In the genomic region with DNA sequence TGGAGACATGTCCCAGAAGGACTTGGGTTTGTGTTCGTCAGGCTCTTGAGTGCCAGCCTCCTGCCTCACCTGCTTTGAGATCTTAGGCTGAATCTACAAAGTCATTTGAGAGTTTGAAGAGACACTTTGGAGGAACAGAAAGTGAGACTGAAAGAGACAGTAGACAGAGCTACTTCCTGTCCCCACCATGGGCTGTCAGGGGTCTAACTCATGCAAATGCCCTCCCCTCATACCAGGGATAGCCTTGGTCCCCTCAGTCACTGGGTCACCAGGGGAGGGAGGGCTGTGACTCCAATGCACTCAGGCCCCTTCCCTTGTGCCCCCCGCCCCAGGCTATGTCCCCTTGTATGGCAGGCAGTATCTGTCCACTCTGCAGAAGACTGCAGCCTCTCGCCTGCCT, we compare ENCODE assay signal across 13 mouse cellular contexts. TPM values are rescaled to one million over a fixed set of nuclear protein-coding genes. Genes with fewer than 3 reads are reported as not detected.
DNase-seq lines count a peak whose midpoint lies in the region; ATAC-seq and TF ChIP-seq lines count a peak whose summit lies in the region.
"Had no signal": no experiment of that assay in that cellular context is flagged by ENCODE, and none has a peak within 500 bp of the region (broad histone marks: within the 10 kb centered on the region; RNA-seq: fewer than 3 reads in every experiment).

No protein-coding gene starts in this region.

- H3K36me3 ChIP-seq in liver, adult 2 months (ENCODE audit: control insufficient read depth, insufficient read depth, low read length) = no peaks in the 10 kb centered on the region

- no peak for DNase-seq in gastrocnemius, adult 2 months
- DNase-seq in gastrocnemius, postnatal 36 days = no peak
- no peak for DNase-seq in liver, adult 2 months (ENCODE audit: extremely low read depth, low read depth, low spot score)
- no peak for DNase-seq in liver
- DNase-seq in embryo, embryonic 9.5 days (ENCODE audit: extremely low spot score) = no peak
- DNase-seq in adrenal gland, adult 2 months = no peak
- DNase-seq: cerebellum, adult 11 months; gastrocnemius, postnatal 14 days had no signal

- no peak overlapping the region for H3K4me3 ChIP-seq in gastrocnemius, adult 2 months
- no peak overlapping the region for H3K4me3 ChIP-seq in liver, adult 2 months (ENCODE audit: insufficient read depth, low read depth, low read length)
- no peak overlapping the region for H3K4me3 ChIP-seq in bone marrow macrophage, adult 2 months (ENCODE audit: insufficient read depth, low read length)
- H3K4me3 ChIP-seq: erythroblast, embryonic 14.5 days; myocyte had no signal

- H3K79me2 ChIP-seq in liver, adult 2 months (ENCODE audit: control insufficient read depth, insufficient read depth, low read length) = no peaks in the 10 kb centered on the region

- peak; percentile 36; the same call in 1 of the 2 replicates for ATAC-seq in neutrophil, adult 5-6 weeks (ENCODE audit: extremely low read depth, insufficient number of reproducible peaks, low FRiP score, poor library complexity, severe bottlenecking)

- WGBS in liver, adult 2 months = 82% methylated on average over 3 of the region's 3 CpGs

- intact Hi-C loops in gastrocnemius, adult 2 months (cut with DNase I) = no loop called here
- intact Hi-C loops in gastrocnemius, postnatal 36 days (cut with DNase I) = no loop called here

- no peak overlapping the region for H3K9ac ChIP-seq in liver, adult 2 months (ENCODE audit: low read depth, low read length)

- TF ChIP-seq POLR2A in liver, adult 2 months (IDR thresholded peaks at IDR 0.05; ENCODE audit: extremely low read depth, insufficient read depth, low read length) = no peak
- no peak for TF ChIP-seq POLR2A in bone marrow macrophage, adult 2 months (IDR thresholded peaks at IDR 0.05; ENCODE audit: borderline replicate concordance, low read depth, low read length)

- H3K27ac ChIP-seq in gastrocnemius, adult 2 months = peak overlapping the region; percentile 12
- peak overlapping the region; percentile 55 for H3K27ac ChIP-seq in liver, adult 2 months (replicated peaks; ENCODE audit: insufficient read depth, low read depth, low read length)
- H3K27ac ChIP-seq in bone marrow macrophage, adult 2 months (ENCODE audit: insufficient read depth, low read depth, low read length) = peak overlapping the region; percentile 88

- no peak for TF ChIP-seq CTCF in gastrocnemius, adult 2 months (IDR thresholded peaks at IDR 0.05)
- no peak for TF ChIP-seq CTCF in liver, adult 2 months (IDR thresholded peaks at IDR 0.05; ENCODE audit: low read depth, low read length)
- TF ChIP-seq CTCF in bone marrow macrophage, adult 2 months (IDR thresholded peaks at IDR 0.05; ENCODE audit: low read depth, low read length) = no peak

- no peaks in the 10 kb centered on the region for H3K27me3 ChIP-seq in liver, adult 2 months (ENCODE audit: control insufficient read depth, insufficient read depth, low read length)

- H3K4me1 ChIP-seq in liver, adult 2 months (ENCODE audit: control insufficient read depth, insufficient read depth, low read length) = no peaks in the 10 kb centered on the region
- H3K4me1 ChIP-seq in bone marrow macrophage, adult 2 months (ENCODE audit: control insufficient read depth, insufficient read depth, low read length) = peaks cover 41% of the 10 kb centered on the region

RNA-seq across cellular contexts. Expression of gene Aif1, which starts 2.5 kb away (rescaled TPM):
- under 1 TPM in 1 of 2 experiments, not detected in 1; 0.75 TPM for total RNA-seq in gastrocnemius, adult 2 months (2021)
- under 1 TPM in 1 of 2 experiments, not detected in 1; 0.47 TPM for total RNA-seq in gastrocnemius, postnatal 36 days (2021)
- 8.6 and 13.3 TPM in 2 replicates for total RNA-seq in liver, adult 2 months (2014; rRNA removed)
- 1.6 and 2.5 TPM in 2 replicates for polyA plus RNA-seq in liver, adult 2 months (2012; rRNA removed)
- polyA plus RNA-seq in bone marrow macrophage, adult 2 months (2012; ENCODE audit: insufficient read depth, insufficient read length, missing spikeins) = 420 and 469 TPM in 2 replicates
- 5.3 and 8.0 TPM in 2 replicates for total RNA-seq in neutrophil, adult 5-6 weeks (2017)
- 1 to 10 TPM; 3.4 to 6.4 TPM for total RNA-seq in adrenal gland, adult 2 months (2021)
- polyA plus RNA-seq in adrenal gland, adult 2 months (2012; rRNA removed) = 0.30 and 0.46 TPM in 2 replicates
- polyA plus RNA-seq: erythroblast, embryonic 14.5 days; myocyte had no signal

RNA-seq across cellular contexts. Expression of gene Prrc2a, which starts 8.6 kb away (rescaled TPM):
- 100 to 1,000 TPM in 1 of 2 experiments, 10 to 100 TPM in 1; 98.7 to 120 TPM for total RNA-seq in gastrocnemius, adult 2 months (2021)
- 10 to 100 TPM; 88.4 to 93.0 TPM for total RNA-seq in gastrocnemius, postnatal 36 days (2021)
- 12.4 and 23.2 TPM in 2 replicates for total RNA-seq in liver, adult 2 months (2014; rRNA removed)
- 103 and 144 TPM in 2 replicates for polyA plus RNA-seq in liver, adult 2 months (2012; rRNA removed)
- polyA plus RNA-seq in bone marrow macrophage, adult 2 months (2012; ENCODE audit: insufficient read depth, insufficient read length, missing spikeins) = 136 and 162 TPM in 2 replicates
- total RNA-seq in neutrophil, adult 5-6 weeks (2017) = 73.3 and 76.1 TPM in 2 replicates
- 100 to 1,000 TPM; 205 to 258 TPM for total RNA-seq in adrenal gland, adult 2 months (2021)
- polyA plus RNA-seq in adrenal gland, adult 2 months (2012; rRNA removed) = 598 and 625 TPM in 2 replicates

RNA-seq across cellular contexts. Expression of gene Lst1, which starts 14.9 kb away (rescaled TPM):
- 1 to 10 TPM in 1 of 2 experiments, under 1 TPM in 1; 0.67 to 1.2 TPM for total RNA-seq in gastrocnemius, adult 2 months (2021)
- 1 to 10 TPM in 1 of 2 experiments, under 1 TPM in 1; 0.74 to 1.5 TPM for total RNA-seq in gastrocnemius, postnatal 36 days (2021)
- 10.2 and 13.0 TPM in 2 replicates for total RNA-seq in liver, adult 2 months (2014; rRNA removed)
- 5.9 and 11.8 TPM in 2 replicates for polyA plus RNA-seq in liver, adult 2 months (2012; rRNA removed)
- polyA plus RNA-seq in bone marrow macrophage, adult 2 months (2012; ENCODE audit: insufficient read depth, insufficient read length, missing spikeins) = 811 and 856 TPM in 2 replicates
- 534 and 685 TPM in 2 replicates for total RNA-seq in neutrophil, adult 5-6 weeks (2017)
- total RNA-seq in adrenal gland, adult 2 months (2021) = 1 to 10 TPM; 5.0 to 7.6 TPM
- 3.6 and 4.6 TPM in 2 replicates for polyA plus RNA-seq in adrenal gland, adult 2 months (2012; rRNA removed)
- polyA plus RNA-seq: erythroblast, embryonic 14.5 days had no signal

RNA-seq across cellular contexts. Expression of gene Ltb, which starts 20.9 kb away (rescaled TPM):
- not detected for total RNA-seq in gastrocnemius, adult 2 months (2021)
- under 1 TPM in 1 of 2 experiments, not detected in 1; 0.46 TPM for total RNA-seq in gastrocnemius, postnatal 36 days (2021)
- 1.8 and 3.0 TPM in 2 replicates for total RNA-seq in liver, adult 2 months (2014; rRNA removed)
- polyA plus RNA-seq in liver, adult 2 months (2012; rRNA removed) = 2.6 and 4.7 TPM in 2 replicates
- polyA plus RNA-seq in bone marrow macrophage, adult 2 months (2012; ENCODE audit: insufficient read depth, insufficient read length, missing spikeins) = not detected in 2 replicates
- 212 and 285 TPM in 2 replicates for total RNA-seq in neutrophil, adult 5-6 weeks (2017)
- 1 to 10 TPM; 1.8 to 7.7 TPM for total RNA-seq in adrenal gland, adult 2 months (2021)
- 5.8 and 8.5 TPM in 2 replicates for polyA plus RNA-seq in adrenal gland, adult 2 months (2012; rRNA removed)

RNA-seq across cellular contexts. Expression of gene Tnf, which starts 28.5 kb away (rescaled TPM):
- not detected for total RNA-seq in gastrocnemius, adult 2 months (2021)
- total RNA-seq in gastrocnemius, postnatal 36 days (2021) = under 1 TPM in 1 of 2 experiments, not detected in 1; 0.46 TPM
- 0.13 TPM in 1 of 2 replicates, not detected in the other for total RNA-seq in liver, adult 2 months (2014; rRNA removed)
- polyA plus RNA-seq in liver, adult 2 months (2012; rRNA removed) = 0.15 and 0.29 TPM in 2 replicates
- 11.9 and 12.8 TPM in 2 replicates for polyA plus RNA-seq in bone marrow macrophage, adult 2 months (2012; ENCODE audit: insufficient read depth, insufficient read length, missing spikeins)
- 16.4 and 18.2 TPM in 2 replicates for total RNA-seq in neutrophil, adult 5-6 weeks (2017)
- under 1 TPM; 0.35 to 0.52 TPM for total RNA-seq in adrenal gland, adult 2 months (2021)
- 0.62 and 1.0 TPM in 2 replicates for polyA plus RNA-seq in adrenal gland, adult 2 months (2012; rRNA removed)
- total RNA-seq: left cerebral cortex, postnatal 14 days had no signal

Comparison
In these comparisons a context has a peak if more than half of its experiments do, and no peak if none do; other contexts are left out.
1. H3K27ac ChIP-seq: peak in every context shown above with its lines; median percentile 88 in bone marrow macrophage, adult 2 months; 55 in liver, adult 2 months; 12 in gastrocnemius, adult 2 months.
2. RNA of gene Lst1, which starts 14.9 kb away (total RNA-seq): 534 to 685 TPM in neutrophil, adult 5-6 weeks; 10.2 to 13.0 TPM in liver, adult 2 months, 5.0 to 7.6 TPM in adrenal gland, adult 2 months, 0.74 to 1.5 TPM in gastrocnemius, postnatal 36 days and 0.67 to 1.2 TPM in gastrocnemius, adult 2 months; every median in the first group is over 10 times any median in the second.